Mouse (Mus musculus) myocyte (in vitro differentiated cells): ENCODE results near the gene Hsd17b11.

Source experiments
- CEBPB ChIP-seq: IDR thresholded peaks from 2 replicates; pipeline ENCODE4 v1.6.1; 2011; ENCODE audit warnings: mild to moderate bottlenecking, moderate library complexity; ENCODE audit not compliant: poor library complexity, insufficient read depth, severe bottlenecking
- MAX ChIP-seq: IDR thresholded peaks from one replicate; pipeline ENCODE4 v1.6.1; 2011; ENCODE audit warnings: low read depth, mild to moderate bottlenecking, control low read depth
- MYOD1 ChIP-seq, 3 experiments: IDR thresholded peaks; one replicate each; pipeline ENCODE4 v1.6.1; 2011; ENCODE audit warnings: control low read depth in 2 of 3, low read depth in 2 of 3, mild to moderate bottlenecking in 2 of 3, moderate library complexity in 1 of 3; ENCODE audit not compliant: insufficient read length in 2 of 3, control insufficient read depth in 1 of 3
- MYOG ChIP-seq, 3 experiments: IDR thresholded peaks; one replicate each; pipeline ENCODE4 v1.6.1; 2011; ENCODE audit warnings: control low read depth in 2 of 3, low read depth in 2 of 3, mild to moderate bottlenecking in 2 of 3; ENCODE audit not compliant: insufficient read length in 2 of 3, control insufficient read depth in 1 of 3, insufficient read depth in 1 of 3
- POLR2A ChIP-seq: IDR thresholded peaks from one replicate; pipeline ENCODE4 v1.6.1; 2011; ENCODE audit warnings: low read depth, mild to moderate bottlenecking, control low read depth, moderate library complexity; ENCODE audit not compliant: insufficient read length
- POLR2AphosphoS2 ChIP-seq: IDR thresholded peaks from one replicate; pipeline ENCODE4 v1.6.1; 2011; ENCODE audit warnings: low read depth, control low read depth; ENCODE audit not compliant: insufficient read length
- TCF12 ChIP-seq: IDR thresholded peaks from one replicate; pipeline ENCODE4 v1.6.1; 2011; ENCODE audit warnings: mild to moderate bottlenecking, control low read depth; ENCODE audit not compliant: poor library complexity, insufficient read depth, severe bottlenecking
- USF1 ChIP-seq: IDR thresholded peaks from one replicate; pipeline ENCODE4 v1.6.1; 2011; ENCODE audit warnings: low read depth, mild to moderate bottlenecking, control low read depth, moderate library complexity

GRCm38 (mm10) chr5:104003955-104004354 lies 17.8 kb downstream of the Hsd17b11 start:
- TF ChIP-seq POLR2A (no peak), USF1 (no peak), CEBPB (no peak), MYOG (IDR thresholded peaks at IDR 0.05; ENCODE audit: control insufficient read depth in 1 of 3, insufficient read depth in 1 of 3, insufficient read length in 2 of 3, low read depth in 2 of 3) (no peak), TCF12 (no peak), MAX (no peak), POLR2AphosphoS2 (no peak), MYOD1 (IDR thresholded peaks at IDR 0.05; ENCODE audit: control insufficient read depth in 1 of 3, insufficient read length in 2 of 3, low read depth in 2 of 3) (no peak)
